8 mouse cellular contexts compared by ENCODE assay signal in the genomic region with DNA sequence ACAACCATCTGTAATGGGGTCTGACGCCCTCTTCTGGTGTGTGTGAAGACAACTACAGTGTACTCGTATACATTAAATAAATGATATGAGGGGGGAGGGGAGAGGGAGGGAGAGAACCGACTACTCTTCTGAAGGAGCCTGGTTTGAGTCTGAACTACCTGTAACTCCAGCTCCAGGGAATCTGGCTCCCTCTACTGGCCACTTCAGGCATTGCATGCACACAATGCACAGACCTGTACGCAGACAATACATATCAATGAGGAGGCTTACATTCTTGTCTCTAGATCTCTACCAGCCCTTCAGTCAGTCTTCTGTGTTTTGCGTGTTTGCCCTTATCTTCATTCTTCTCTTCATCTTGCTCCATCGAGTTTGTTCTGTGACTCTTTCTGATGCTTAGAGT.
A peak's percentile ranks its signal among the peaks of the same experiment; 100 is the strongest.
DNase-seq lines count a peak whose midpoint lies in the region; ATAC-seq lines count a peak whose summit lies in the region.

No protein-coding gene starts in this region.

- H3K36me3 ChIP-seq in hindbrain, embryonic 11.5 days (ENCODE audit: control insufficient read depth, insufficient read depth, low read length) = no peaks in the 10 kb centered on the region
- no peaks in the 10 kb centered on the region for H3K36me3 ChIP-seq in hindbrain, embryonic 16.5 days (ENCODE audit: control insufficient read depth, insufficient read depth, low read length)
- H3K36me3 ChIP-seq in heart, embryonic 12.5 days = no peaks in the 10 kb centered on the region

- no peak overlapping the region for H3K27ac ChIP-seq in hindbrain, embryonic 11.5 days (ENCODE audit: low read depth, low read length)
- no peak overlapping the region for H3K27ac ChIP-seq in hindbrain, embryonic 16.5 days (ENCODE audit: low read depth, low read length)
- no peak overlapping the region for H3K27ac ChIP-seq in heart, embryonic 12.5 days (ENCODE audit: poor library complexity, severe bottlenecking)

- 69% methylated on average over 6 of the region's 6 CpGs for WGBS in hindbrain, embryonic 11.5 days
- 83% methylated on average over 6 of the region's 6 CpGs for WGBS in hindbrain, embryonic 16.5 days
- 66% methylated on average over 6 of the region's 6 CpGs for WGBS in heart, embryonic 12.5 days

- H3K4me1 ChIP-seq in hindbrain, embryonic 11.5 days (replicated peaks; ENCODE audit: control insufficient read depth, insufficient read depth, low read length) = no peaks in the 10 kb centered on the region
- no peaks in the 10 kb centered on the region for H3K4me1 ChIP-seq in hindbrain, embryonic 16.5 days (ENCODE audit: control insufficient read depth, insufficient read depth, low read depth, low read length)
- H3K4me1 ChIP-seq in heart, embryonic 12.5 days (replicated peaks) = no peaks in the 10 kb centered on the region

- ATAC-seq in hindbrain, embryonic 11.5 days (ENCODE audit: low FRiP score) = no peak
- no peak for ATAC-seq in hindbrain, embryonic 16.5 days
- no peak for ATAC-seq in heart, embryonic 12.5 days (ENCODE audit: insufficient number of reproducible peaks, low FRiP score)

- no peaks in the 10 kb centered on the region for H3K27me3 ChIP-seq in hindbrain, embryonic 11.5 days (ENCODE audit: control insufficient read depth, insufficient read depth, low read length)
- no peaks in the 10 kb centered on the region for H3K27me3 ChIP-seq in hindbrain, embryonic 16.5 days (replicated peaks; ENCODE audit: control insufficient read depth, insufficient read depth, low read length)
- H3K27me3 ChIP-seq in heart, embryonic 12.5 days (replicated peaks) = no peaks in the 10 kb centered on the region

- DNase-seq in hindbrain, embryonic 11.5 days (ENCODE audit: low spot score) = peak; percentile 52
- DNase-seq in right cerebral cortex, postnatal 14 days = peak; percentile 32
- DNase-seq in right cerebral cortex, postnatal 25 days = no peak
- peak; percentile 56 for DNase-seq in embryo, embryonic 10.5 days (ENCODE audit: low spot score)
- DNase-seq in thymus, postnatal 36 days = peak; percentile 12 to 20
- DNase-seq in left cerebral cortex, adult 18-20 months (ENCODE audit: low spot score in 2 of 2) = no peak

- H3K4me2 ChIP-seq in hindbrain, embryonic 11.5 days (replicated peaks; ENCODE audit: low read depth, low read length) = no peak overlapping the region
- no peak overlapping the region for H3K4me2 ChIP-seq in hindbrain, embryonic 16.5 days (ENCODE audit: low read length)
- no peak overlapping the region for H3K4me2 ChIP-seq in heart, embryonic 12.5 days

- H3K9ac ChIP-seq in hindbrain, embryonic 11.5 days (ENCODE audit: low read depth, low read length) = no peak overlapping the region
- H3K9ac ChIP-seq in hindbrain, embryonic 16.5 days (ENCODE audit: low read depth, low read length) = no peak overlapping the region
- no peak overlapping the region for H3K9ac ChIP-seq in heart, embryonic 12.5 days

- no peak overlapping the region for H3K4me3 ChIP-seq in hindbrain, embryonic 11.5 days (ENCODE audit: low read depth, low read length)
- H3K4me3 ChIP-seq in hindbrain, embryonic 16.5 days (ENCODE audit: low read length) = no peak overlapping the region
- no peak overlapping the region for H3K4me3 ChIP-seq in heart, embryonic 12.5 days

- no peaks in the 10 kb centered on the region for H3K9me3 ChIP-seq in hindbrain, embryonic 11.5 days (ENCODE audit: control insufficient read depth, low read length)
- no peaks in the 10 kb centered on the region for H3K9me3 ChIP-seq in hindbrain, embryonic 16.5 days (ENCODE audit: control insufficient read depth, low read length)
- peaks cover 5% of the 10 kb centered on the region; the same call in 1 of the 2 replicates for H3K9me3 ChIP-seq in heart, embryonic 12.5 days (replicated peaks)

Comparison
In these comparisons a context has a peak if more than half of its experiments do, and no peak if none do; other contexts are left out.
1. DNase-seq: peak in hindbrain, embryonic 11.5 days (single experiment), right cerebral cortex, postnatal 14 days (single experiment), embryo, embryonic 10.5 days (single experiment) and thymus, postnatal 36 days (2 of 2); none in right cerebral cortex, postnatal 25 days (single experiment) and left cerebral cortex, adult 18-20 months (0 of 2).